ENCODE assay signal across 8 mouse cellular contexts in genomic region chr3:93547099-93547648, GRCm38 (mm10). TPM values are rescaled to one million over a fixed set of nuclear protein-coding genes. Genes with fewer than 3 reads are reported as not detected.
DNase-seq lines count a peak whose midpoint lies in the region; ATAC-seq and TF ChIP-seq lines count a peak whose summit lies in the region.

No protein-coding gene starts in this region.

- H3K4me3 ChIP-seq in bone marrow, adult 2 months (replicated peaks; ENCODE audit: control insufficient read depth, low read depth, low read length): no peak overlapping the region
- no peak overlapping the region for H3K4me3 ChIP-seq in forebrain, embryonic 11.5 days (ENCODE audit: low read depth, low read length)
- H3K4me3 ChIP-seq in lung, postnatal 0 days (ENCODE audit: low read depth, low read length): no peak overlapping the region

- H3K36me3 ChIP-seq in forebrain, embryonic 11.5 days (ENCODE audit: control insufficient read depth, insufficient read depth, low read length): no peaks in the 10 kb centered on the region
- H3K36me3 ChIP-seq in lung, postnatal 0 days (ENCODE audit: insufficient read depth, low read length): no peaks in the 10 kb centered on the region

- TF ChIP-seq CTCF in bone marrow, adult 2 months (IDR thresholded peaks at IDR 0.05; ENCODE audit: control insufficient read depth, insufficient read depth, low read length): peak; percentile 81
- TF ChIP-seq CTCF in lung, postnatal 0 days (IDR thresholded peaks at IDR 0.05): peak; percentile 97

- ATAC-seq in forebrain, embryonic 11.5 days (replicated peaks; ENCODE audit: low FRiP score): peak; percentile 70
- peak; percentile 76 for ATAC-seq in lung, postnatal 0 days

- DNase-seq in CD8-positive naive resting alpha-beta T cell, adult 2 months (ENCODE audit: low read depth in 2 of 2, low spot score in 2 of 2): peak; percentile 78 to 84
- DNase-seq in forebrain, embryonic 11.5 days (ENCODE audit: low spot score): peak; percentile 87
- DNase-seq in heart, postnatal 36 days: peak; percentile 89 to 93
- peak; percentile 80 for DNase-seq in layer of hippocampus, adult 9-10 months (ENCODE audit: low spot score)
- peak; percentile 83 for DNase-seq in lung, postnatal 0 days (ENCODE audit: low spot score)
- peak; percentile 87 for DNase-seq in ovary, postnatal 14 days (ENCODE audit: low spot score)
- DNase-seq in thymus, postnatal 25 days: peak; percentile 88

- no peak for TF ChIP-seq POLR2A in bone marrow, adult 2 months (IDR thresholded peaks at IDR 0.05; ENCODE audit: borderline replicate concordance, control insufficient read depth, low read depth, low read length)

- intact Hi-C loops in heart, postnatal 36 days (cut with DNase I): loop anchor here (1.0 to 2.0 kb wide), 3 partner anchors 26 to 60 kb away; partner anchors contain the start of gene S100a11

- 12% methylated on average over 7 of the region's 7 CpGs for WGBS in bone marrow, adult 2 months
- WGBS in forebrain, embryonic 11.5 days: 38% methylated on average over 7 of the region's 7 CpGs
- WGBS in lung, postnatal 0 days: 30% methylated on average over 7 of the region's 7 CpGs

- no peak overlapping the region for H3K4me2 ChIP-seq in forebrain, embryonic 11.5 days (ENCODE audit: low read depth, low read length, severe bottlenecking)
- H3K4me2 ChIP-seq in lung, postnatal 0 days (replicated peaks; ENCODE audit: low read depth, low read length): no peak overlapping the region

- TF ChIP-seq EP300 in lung, postnatal 0 days (IDR thresholded peaks at IDR 0.05): peak; percentile 13; the same call in 1 of the 2 replicates

- H3K9ac ChIP-seq in forebrain, embryonic 11.5 days (ENCODE audit: low read length): no peak overlapping the region
- H3K9ac ChIP-seq in lung, postnatal 0 days (replicated peaks; ENCODE audit: low read depth): no peak overlapping the region

- no peaks in the 10 kb centered on the region for H3K27me3 ChIP-seq in forebrain, embryonic 11.5 days (ENCODE audit: control insufficient read depth, insufficient read depth, low read length)
- no peaks in the 10 kb centered on the region for H3K27me3 ChIP-seq in lung, postnatal 0 days (replicated peaks; ENCODE audit: insufficient read depth, low read length)

- H3K27ac ChIP-seq in bone marrow, adult 2 months (ENCODE audit: control insufficient read depth, insufficient read depth, low read depth, low read length, poor library complexity): peak overlapping the region; percentile 23; the same call in 1 of the 2 replicates
- no peak overlapping the region for H3K27ac ChIP-seq in forebrain, embryonic 11.5 days (ENCODE audit: low read depth, low read length)
- no peak overlapping the region for H3K27ac ChIP-seq in lung, postnatal 0 days (ENCODE audit: low read length)

- peaks cover 4% of the 10 kb centered on the region; the same call in 1 of the 2 replicates for H3K4me1 ChIP-seq in bone marrow, adult 2 months (ENCODE audit: control insufficient read depth, insufficient read depth, low read length)
- H3K4me1 ChIP-seq in forebrain, embryonic 11.5 days (replicated peaks; ENCODE audit: control insufficient read depth, insufficient read depth, low read length): no peaks in the 10 kb centered on the region
- H3K4me1 ChIP-seq in lung, postnatal 0 days (ENCODE audit: insufficient read depth, low read depth, low read length): no peaks in the 10 kb centered on the region

- no peaks in the 10 kb centered on the region for H3K9me3 ChIP-seq in forebrain, embryonic 11.5 days (ENCODE audit: control insufficient read depth, low read length)
- H3K9me3 ChIP-seq in lung, postnatal 0 days (ENCODE audit: low read length): no peaks in the 10 kb centered on the region

RNA-seq across cellular contexts. Expression of gene S100a10, which starts 7.7 kb away (rescaled TPM):
- polyA plus RNA-seq in bone marrow, adult 2 months (2011; ENCODE audit: insufficient read depth, insufficient read length, low replicate concordance, missing spikeins): 70.0 and 138 TPM in 2 replicates
- 128 and 139 TPM in 2 replicates for polyA plus RNA-seq in forebrain, embryonic 11.5 days (2014; fragmentation: Nextera tagmentation; extraction: Ambion mirVana)
- total RNA-seq in heart, postnatal 36 days (2021): 100 to 1,000 TPM in 1 of 2 experiments, 10 to 100 TPM in 1; 87.6 to 103 TPM
- polyA plus RNA-seq in lung, postnatal 0 days (2015; fragmentation: Nextera tagmentation; extraction: Ambion mirVana): 395 and 447 TPM in 2 replicates

RNA-seq across cellular contexts. Expression of gene S100a11, which starts 26.9 kb away (rescaled TPM):
- polyA plus RNA-seq in bone marrow, adult 2 months (2011; ENCODE audit: insufficient read depth, insufficient read length, low replicate concordance, missing spikeins): 170 and 358 TPM in 2 replicates
- polyA plus RNA-seq in forebrain, embryonic 11.5 days (2014; fragmentation: Nextera tagmentation; extraction: Ambion mirVana): 317 and 320 TPM in 2 replicates
- total RNA-seq in heart, postnatal 36 days (2021): 10 to 100 TPM; 75.4 to 89.0 TPM
- polyA plus RNA-seq in lung, postnatal 0 days (2015; fragmentation: Nextera tagmentation; extraction: Ambion mirVana): 2,427 and 2,513 TPM in 2 replicates
